23 mouse cellular contexts compared by ENCODE assay signal in the genomic region with DNA sequence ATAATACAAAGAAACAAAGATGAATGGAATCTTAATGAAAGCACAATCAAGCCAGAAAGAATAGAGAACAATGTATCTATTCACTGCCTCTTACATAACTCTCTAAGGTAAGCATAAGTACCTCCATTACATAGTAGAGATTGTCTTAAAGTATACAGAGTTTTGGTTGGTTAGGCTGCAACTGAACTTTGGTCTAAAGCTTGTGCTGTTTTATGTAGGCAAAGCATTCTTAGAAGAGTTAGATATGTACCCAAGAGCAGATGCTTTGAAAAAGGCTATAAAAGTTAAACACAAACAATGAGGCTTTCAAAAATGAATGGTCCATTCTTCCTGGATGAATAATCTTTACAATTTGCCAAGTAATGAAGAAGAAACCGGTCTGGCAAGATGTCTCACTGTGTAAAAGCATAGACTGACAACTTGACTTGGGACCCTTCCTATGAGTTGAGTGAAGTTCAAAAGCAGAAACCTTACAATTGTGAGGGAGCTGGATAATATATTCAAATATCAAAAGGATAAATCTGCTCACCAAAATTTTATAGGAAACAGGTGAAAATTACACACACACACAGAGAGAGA.
"Had no signal": no experiment of that assay in that cellular context is flagged by ENCODE, and none has a peak within 500 bp of the region (broad histone marks: within the 10 kb centered on the region; RNA-seq: fewer than 3 reads in every experiment).

No protein-coding gene starts in this region.

- ATAC-seq: liver, embryonic 12.5 days had no signal

- H3K9ac ChIP-seq: limb, embryonic 12.5 days; limb, embryonic 15.5 days; liver, embryonic 12.5 days; liver, embryonic 15.5 days; neural tube, embryonic 12.5 days; neural tube, embryonic 15.5 days had no signal

- H3K27me3 ChIP-seq: limb, embryonic 12.5 days; limb, embryonic 15.5 days; liver, embryonic 12.5 days; liver, embryonic 15.5 days; neural tube, embryonic 12.5 days; neural tube, embryonic 15.5 days had no signal

- H3K36me3 ChIP-seq: limb, embryonic 12.5 days; limb, embryonic 15.5 days; liver, embryonic 12.5 days; liver, embryonic 15.5 days; neural tube, embryonic 12.5 days; neural tube, embryonic 15.5 days had no signal

- H3K4me2 ChIP-seq: limb, embryonic 12.5 days; limb, embryonic 15.5 days; liver, embryonic 12.5 days; liver, embryonic 15.5 days; midbrain, embryonic 11.5 days; neural tube, embryonic 12.5 days; neural tube, embryonic 15.5 days had no signal

- H3K4me1 ChIP-seq: limb, embryonic 12.5 days; limb, embryonic 15.5 days; liver, embryonic 12.5 days; liver, embryonic 15.5 days; neural tube, embryonic 12.5 days; neural tube, embryonic 15.5 days had no signal

- H3K27ac ChIP-seq: layer of hippocampus, adult 2 months; limb, embryonic 12.5 days; limb, embryonic 15.5 days; liver, embryonic 12.5 days; liver, embryonic 15.5 days; macrophage; neural tube, embryonic 12.5 days; neural tube, embryonic 15.5 days had no signal

- DNase-seq: kidney, adult 11 months; kidney, adult 9 months; kidney, postnatal 14 days; kidney, postnatal 4 days; layer of hippocampus, adult 9-11 months; left cerebral cortex, postnatal 4 days; lung, adult 18-20 months; midbrain, embryonic 14.5 days; right cerebral cortex, adult 18-20 months; right cerebral cortex, postnatal 14 days; right cerebral cortex, postnatal 4 days; thymus, adult 2 months; thymus, postnatal 14 days; thymus, postnatal 4 days had no signal

- H3K9me3 ChIP-seq: limb, embryonic 12.5 days; limb, embryonic 15.5 days; liver, embryonic 12.5 days; liver, embryonic 15.5 days; neural tube, embryonic 12.5 days; neural tube, embryonic 15.5 days had no signal

- H3K4me3 ChIP-seq: layer of hippocampus, adult 2 months; limb, embryonic 12.5 days; limb, embryonic 15.5 days; liver, embryonic 12.5 days; liver, embryonic 15.5 days; neural tube, embryonic 12.5 days; neural tube, embryonic 15.5 days had no signal
